Mouse (Mus musculus) urinary bladder, postnatal 14 days (tissue): ENCODE measurements around the gene Prr14.
"Not testable (repeated sequence)": the region's sequence is repeated elsewhere in the genome, so short reads cannot be mapped to it uniquely, and the experiment has no call there.

Source experiments
- DNase-seq: peaks from one replicate; pipeline ENCODE4 v3.0.0; 2021; ENCODE audit warnings: low spot score

Prr14 gene

DNA sequence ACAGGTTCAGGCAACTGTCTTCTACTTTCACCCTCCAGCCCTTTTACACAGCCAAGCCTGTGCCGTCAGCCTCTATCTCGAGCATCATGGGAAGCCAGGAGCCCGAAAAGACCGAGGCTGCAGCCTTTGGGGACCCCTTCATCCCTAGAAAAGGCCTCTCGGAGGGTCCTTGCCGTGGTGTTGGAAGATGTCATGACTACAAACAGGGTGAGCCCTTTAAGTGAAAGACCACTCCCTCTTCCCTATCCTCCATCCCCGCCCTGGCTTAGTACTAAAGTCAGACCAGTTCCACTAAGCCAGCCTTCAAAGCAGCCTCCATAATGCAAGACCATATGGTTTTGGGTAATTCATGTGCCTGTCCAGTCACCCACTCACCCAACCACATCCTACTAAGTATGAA lies 12.6 kb downstream of the Prr14 start:
- DNase-seq = no peak

DNA sequence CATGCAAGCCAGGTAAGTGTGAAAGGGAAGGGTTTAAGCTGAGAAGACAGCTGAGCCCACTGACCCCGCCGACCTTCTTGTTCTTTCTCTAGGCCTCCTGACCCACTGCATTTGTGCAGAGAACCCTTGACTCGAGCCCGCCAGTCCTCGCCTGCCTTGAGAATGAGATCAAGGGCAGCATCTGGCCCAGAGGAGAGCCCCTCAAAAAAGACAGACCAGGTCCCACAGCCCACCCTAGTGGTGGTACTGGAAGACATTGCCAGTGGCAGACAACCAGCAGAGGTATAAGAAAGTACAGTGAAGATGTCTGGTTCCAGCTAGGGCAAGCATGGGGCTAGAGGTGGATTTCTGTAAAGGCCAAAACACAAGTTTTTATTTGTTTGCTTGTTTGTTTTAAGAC lies 14.3 kb downstream of the Prr14 start:
- no peak for DNase-seq

DNA sequence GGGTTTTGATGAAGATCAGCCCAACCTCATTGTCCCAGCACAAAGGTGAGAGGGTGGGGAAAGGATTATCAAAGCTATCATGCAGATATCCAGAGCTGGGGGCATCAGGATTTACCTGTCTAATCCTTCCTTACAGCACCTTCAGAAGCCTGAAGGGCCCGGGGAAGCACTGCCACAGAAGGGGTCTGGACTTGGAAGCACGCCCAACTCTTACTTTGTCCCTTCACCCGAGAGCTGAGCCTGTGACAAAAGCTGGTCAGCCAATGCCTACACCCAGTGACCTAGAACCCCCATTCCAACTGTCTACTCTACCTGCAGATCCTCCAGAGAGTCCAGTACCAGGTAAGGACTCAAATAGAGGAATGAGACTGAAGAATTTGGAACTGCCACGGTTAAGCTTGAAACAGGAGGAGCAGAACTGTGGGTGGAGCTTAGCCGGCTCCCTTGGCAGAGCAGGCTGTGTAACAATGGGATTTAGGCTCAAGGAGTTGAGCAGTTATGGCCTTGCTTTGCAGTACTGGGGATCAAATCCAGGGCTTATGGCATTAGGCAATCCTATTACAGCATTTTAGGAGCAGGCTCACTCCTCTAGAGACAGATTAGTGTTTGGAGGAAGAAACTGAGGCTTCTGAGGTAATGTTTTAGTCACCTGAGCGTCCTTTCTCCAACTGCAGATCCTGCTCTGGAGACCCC lies 15.1 kb downstream of the Prr14 start:
- no peak for DNase-seq

DNA sequence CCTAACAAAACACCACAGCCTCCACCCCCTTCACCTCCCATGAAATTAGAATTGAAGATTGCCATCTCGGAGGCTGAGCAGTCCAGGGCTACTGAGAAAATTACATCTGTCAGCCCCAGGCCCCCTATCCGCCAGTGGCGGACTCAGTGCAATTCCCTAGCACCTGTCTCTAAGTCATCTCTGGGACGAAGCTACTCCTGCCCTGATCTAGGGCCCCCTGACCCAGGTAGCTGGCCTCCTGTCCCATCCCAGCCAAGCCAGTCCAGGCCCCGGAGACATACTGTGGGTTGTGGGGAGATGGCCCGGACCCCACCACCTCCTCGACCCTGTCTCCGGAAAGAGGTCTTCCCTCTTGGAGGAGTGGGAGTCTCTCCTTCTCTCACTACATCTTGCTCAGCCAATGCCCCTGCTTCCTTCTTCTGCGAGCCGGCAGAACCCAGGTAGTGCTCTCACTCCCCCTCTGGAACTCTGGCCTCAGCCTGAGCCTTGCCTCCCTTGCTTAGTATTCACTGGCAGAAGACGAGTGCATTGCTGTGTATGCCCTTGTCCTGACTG lies 15.9 kb downstream of the Prr14 start:
- no peak for DNase-seq

DNA sequence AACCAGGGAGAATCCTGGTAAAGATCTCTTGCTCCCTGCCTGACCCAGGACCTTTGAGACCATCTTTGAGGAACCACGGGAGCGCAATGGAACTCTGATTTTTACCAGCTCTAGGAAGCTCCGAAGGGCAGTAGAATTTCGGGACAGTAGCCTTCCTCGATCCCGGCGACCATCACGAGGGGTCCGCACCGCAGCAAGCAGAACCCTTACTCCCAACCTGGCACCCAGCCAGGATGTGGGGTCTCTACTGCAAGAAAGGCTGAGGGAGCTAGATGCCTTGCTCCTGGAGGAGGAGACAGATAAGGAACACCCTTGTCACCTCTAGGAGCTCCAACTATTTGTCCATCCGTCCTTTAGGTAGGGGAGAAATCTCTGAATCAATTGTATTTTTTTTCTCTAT lies 16.9 kb downstream of the Prr14 start:
- no peak for DNase-seq

DNA sequence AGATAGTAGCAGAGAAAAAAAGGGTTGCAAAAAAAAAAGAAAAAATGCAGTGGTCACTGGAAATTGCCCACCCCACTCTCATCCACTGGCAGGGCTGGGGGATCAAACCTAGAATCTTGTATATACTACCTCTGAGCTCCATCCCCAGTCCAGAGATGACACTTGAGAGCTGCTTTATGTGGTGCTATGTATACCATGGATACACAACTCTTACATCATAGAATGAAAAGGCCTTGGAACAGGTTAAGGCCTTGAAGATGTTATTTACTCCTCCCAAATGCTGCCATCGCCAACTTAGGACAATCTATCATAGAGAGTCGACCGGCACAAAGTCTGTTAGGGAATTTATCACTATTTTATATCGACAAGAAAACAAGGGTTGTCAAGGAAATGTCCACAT lies 17.4 kb downstream of the Prr14 start:
- DNase-seq = no peak

DNA sequence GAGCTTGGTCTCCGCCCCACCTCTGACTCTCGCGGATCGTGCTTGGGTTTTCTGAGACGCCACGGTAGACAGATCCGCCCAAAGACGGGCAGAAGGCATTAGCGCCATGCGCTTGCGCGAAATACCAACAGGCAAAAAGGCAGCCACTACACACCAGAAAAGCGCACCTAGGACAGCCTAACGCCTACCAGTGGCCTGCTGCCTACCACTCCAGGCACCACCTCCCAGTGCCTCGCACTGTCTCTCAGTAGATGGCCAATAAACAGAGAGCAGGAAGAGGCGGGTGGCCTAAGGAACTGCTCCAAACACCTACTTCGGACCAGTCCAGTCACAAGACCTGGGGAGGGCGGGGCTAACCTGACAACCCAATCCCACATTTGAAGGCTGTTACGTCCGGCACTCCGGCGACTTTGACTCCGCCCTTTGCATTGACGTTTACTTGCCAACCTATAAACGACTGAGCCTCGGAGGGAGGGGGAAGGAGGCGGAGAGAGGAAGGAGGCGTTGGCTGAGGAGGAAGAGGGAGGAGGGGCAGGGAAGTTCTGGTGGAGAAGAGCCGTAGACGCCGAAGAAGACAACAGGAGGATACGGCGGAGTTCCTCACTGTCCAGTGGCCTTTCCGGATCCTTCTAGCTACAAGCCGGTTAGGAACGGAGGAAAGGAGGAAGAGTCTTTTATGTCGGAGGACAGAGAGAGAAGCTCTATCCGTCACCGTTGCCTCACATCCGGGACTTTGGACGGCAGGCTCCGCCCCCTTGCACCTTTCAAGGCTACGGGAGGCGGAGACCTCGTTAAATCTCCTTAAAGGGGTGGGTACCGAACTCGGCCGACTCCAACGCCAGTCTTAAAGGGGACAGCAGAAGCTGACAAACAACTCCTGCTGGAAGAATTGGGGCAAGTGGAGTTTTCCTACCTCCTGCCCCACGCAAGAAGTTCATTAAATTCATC lies 18.6 kb downstream of the Prr14 start:
- DNase-seq = peak; percentile 99

DNA sequence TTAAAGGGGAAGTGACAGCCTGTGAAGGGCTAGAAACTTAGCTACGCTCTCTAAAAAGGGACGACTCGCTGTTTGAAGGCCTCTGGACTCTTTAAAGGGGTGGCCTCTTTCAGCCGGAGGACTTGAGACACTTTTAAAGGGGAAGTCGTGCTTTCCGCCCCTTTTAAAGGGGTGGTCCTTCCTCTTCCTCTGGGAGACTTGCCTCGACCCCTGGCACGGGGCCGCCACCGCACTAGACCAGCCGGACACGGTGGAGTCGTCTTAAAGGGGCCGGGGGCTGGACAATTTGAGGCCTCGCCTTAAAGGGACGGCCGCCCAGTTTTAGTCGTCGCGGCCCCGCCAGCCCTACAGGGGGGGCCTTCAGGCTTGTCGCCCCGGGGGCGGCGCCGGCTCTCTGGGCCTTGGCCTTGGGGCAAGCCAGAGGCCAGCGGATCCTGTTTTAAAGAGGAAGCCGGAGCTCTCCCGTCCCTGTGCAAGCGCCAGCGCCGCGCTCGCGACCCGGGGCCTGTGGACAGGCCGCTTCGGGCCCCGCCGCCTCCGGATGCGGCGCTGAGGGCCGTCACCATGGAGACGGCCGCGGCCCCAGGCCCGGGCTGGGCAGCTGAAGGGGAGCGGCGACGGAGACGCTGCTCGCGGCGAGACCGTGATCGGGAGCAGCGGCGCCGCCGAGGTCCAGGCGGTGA lies 19.4 kb downstream of the Prr14 start, which contains the start of gene Fbrs:
Gene Fbrs (plus strand): TSS at position 565 of the 683 bp plus-strand sequence.
- DNase-seq = peak; percentile 97

DNA sequence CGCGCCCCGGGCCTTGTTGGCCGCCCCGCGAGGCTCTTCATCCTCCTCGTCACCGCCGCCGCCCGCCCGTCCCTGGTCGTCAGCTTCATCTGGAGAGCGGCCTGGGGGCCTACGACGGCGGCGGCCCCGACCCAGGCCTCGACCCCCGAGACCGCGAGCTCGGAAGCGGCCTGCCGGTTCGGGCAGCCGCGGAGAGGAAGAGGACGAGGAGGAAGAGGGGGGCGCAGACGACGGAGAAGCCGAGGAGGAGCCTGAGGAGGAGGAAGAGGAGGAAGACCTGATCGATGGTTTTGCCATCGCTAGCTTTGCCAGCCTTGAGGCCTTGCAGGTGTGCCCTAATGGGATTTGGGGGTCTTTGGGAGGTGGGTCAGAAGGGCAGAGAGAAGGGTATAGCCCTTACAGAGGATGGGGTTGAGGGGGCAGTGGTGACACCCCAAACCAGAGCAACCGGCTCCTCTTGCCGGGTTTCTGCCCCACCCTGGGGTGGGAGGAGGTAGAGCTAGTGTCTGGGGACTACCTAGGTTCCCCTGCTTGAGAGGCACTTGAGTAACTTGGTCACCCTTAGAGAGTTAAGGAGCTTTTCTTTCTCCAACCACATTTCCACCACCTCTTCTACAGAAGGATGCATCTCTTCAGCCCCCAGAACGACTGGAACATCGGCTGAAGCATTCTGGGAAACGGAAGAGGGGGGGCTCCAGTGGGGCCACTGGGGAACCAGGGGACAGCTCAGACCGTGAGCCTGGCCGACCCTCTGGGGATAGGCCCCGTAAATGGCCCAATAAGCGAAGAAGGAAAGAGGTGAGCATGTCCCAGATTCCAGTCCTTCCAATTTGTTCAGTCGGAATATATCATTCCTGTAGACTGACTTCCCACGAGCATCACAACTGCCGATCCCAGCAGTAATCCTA lies 20.2 kb downstream of the Prr14 start:
- peak; percentile 52 for DNase-seq

DNA sequence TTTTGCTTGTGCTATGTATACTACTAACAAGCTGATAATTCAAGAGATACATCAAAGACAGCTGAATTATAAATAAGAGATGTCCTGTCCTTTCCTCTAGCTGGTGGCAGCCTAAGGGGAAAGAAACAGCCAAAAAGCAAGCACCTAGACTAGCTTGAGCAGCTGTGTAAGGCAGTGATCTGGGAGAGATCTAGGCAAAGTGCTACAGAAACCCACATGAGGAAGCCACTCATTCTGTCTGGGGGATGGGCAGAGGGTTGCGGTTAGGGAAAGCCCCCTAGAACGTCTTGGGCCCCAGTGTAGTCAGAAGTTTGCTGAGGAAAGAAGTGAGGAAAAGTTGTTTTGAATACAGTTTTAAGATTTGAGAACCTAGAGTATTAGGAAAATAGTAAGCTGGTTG lies 20.9 kb downstream of the Prr14 start:
- no peak for DNase-seq

DNA sequence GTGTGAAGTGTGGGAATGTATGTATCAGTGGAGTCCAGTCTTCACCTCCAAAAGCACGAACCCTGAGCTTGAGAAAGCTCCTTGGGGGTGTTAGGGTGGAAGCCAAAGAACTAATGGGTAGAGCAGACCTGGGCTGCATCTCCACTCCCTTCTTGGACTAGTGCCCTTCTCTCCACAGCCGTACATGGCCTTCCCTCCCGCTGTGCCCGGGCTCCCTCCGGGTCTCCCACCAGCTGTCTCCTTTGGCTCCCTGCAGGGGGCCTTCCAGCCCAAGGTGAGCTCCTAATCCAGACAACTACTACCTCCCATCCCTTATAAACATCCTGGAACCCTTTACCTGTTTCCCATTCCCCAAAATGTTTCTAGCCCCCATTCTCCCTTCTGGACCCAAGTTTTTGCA lies 26.0 kb downstream of the Prr14 start:
- no peak for DNase-seq

DNA sequence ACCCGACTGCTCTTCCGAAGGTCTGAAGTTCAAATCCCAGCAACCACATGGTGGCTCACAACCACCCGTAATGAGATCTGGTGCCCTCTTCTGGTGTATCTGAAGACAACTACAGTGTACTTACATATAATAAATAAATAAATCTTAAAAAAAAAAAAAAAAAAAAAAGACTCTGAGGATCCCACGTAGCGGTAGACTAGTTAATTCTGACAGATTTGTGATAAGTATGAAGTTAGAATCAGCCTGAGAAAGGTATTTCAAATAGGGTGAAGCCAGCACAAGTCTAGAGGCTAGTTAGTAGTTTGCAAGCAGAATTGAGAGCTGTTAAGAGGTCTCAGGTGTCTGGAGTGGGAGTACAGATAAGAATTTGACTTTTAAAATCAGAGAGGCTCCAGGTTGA lies 29.0 kb downstream of the Prr14 start:
- not testable (repeated sequence) for DNase-seq

DNA sequence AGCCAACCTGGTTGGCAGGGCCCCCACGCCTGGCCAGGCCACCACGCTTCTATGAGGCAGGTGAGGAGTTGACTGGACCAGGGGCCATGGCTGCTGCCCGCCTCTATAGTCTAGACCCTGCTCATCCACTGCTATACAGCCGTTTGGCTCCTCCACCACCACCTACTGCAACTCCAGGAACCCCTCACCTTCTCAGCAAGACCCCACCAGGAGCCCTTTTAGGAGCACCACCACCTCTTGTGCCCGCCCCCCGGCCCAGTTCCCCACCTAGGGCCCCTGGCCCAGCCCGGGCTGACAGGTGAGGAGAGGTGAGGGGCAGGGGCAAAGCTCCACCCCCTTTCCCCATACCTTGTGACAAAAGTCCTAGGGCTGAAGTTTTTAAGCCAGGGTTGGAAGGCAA lies 30.6 kb downstream of the Prr14 start:
- no peak for DNase-seq

DNA sequence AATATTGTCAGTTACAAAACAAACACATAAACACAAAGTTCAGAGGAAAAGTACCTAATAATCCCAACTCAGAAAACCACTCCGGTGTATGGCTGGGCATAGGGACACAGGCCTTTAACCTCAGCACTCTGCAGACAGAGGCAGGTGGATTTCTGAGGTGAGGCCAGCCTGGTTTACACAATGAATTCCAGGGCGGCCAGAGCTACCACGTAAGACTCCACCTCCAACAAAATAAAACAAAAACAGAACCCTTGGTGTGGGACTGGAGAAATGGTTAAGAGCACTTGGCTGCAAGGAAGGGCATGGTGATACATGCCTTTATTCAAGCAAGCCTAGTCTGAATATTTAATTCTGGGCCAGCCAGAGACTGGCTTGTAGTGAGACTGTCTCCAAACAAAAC lies 32.4 kb downstream of the Prr14 start:
- DNase-seq = no peak

DNA sequence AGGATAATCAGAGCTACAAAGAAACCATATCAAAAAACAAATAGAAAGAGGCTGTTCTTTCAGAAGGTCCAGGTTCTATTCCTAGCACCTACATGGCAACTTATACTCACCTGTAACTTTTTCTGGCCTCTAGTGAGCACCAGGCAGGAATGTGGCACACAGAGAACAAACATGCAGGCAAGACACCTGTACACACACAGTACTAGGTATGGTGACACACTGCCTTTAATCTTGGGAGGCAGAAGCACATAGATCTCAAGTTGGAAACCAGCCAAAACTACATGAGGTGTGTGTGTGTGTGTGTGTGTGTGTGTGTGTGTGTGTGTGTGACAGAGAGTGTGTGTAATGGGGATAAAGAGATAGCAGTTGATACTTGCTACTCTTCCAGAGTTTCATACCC lies 35.2 kb downstream of the Prr14 start:
- DNase-seq = no peak

DNA sequence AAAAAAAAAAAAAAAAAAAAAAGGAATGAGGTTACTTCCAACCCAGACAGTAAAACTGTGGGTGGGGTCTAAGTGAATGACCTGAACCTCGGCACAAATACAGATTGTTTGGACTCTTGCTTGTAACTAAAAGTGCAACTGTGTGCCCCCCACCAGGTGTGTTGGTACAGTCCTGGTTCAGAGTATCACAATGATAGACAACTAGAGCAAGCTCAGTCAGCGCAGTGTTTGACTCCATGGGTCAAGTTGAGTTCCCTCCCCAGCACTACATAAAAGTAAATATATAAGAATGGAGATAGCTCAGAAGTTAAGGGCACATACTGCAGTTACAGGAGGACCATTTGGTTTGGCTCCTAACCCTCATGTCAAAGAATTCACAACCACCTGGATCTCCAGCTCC lies 38.0 kb downstream of the Prr14 start:
- no peak for DNase-seq

DNA sequence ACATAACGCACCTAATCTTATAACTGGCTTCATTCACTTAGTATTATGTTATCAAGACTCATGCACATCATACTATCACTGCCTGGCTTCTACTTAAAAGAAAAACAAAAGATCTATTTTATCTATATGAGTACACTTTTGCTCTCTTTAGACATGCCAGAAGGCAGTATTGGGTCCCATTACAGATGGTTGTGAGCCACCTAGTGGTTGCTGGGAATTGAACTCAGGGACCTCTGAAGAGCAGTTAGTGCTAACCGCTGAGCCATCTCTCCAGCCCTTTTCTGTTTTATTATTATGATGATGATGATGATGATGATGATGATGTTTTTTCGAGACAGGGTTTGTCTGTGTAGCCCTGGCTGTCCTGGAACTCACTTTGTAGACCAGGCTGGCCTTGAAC lies 39.0 kb downstream of the Prr14 start:
- peak; percentile 48 for DNase-seq

DNA sequence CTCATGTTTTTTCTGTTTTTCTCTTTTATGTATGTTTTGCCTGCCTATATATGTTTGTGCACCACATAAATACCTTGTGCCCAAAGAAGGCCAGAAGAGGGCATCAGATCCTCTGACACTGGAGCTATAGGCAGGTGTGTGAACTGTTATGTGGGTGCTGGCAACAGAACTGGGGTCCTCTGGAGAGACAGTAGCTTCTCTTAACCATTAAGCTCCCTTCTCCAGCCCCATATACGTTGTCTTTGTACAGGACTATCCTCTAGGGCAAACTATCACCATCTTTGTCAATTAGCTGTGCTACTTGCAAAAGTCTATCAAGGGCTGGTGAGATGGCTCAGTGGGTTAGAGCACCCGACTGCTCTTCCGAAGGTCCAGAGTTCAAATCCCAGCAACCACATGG lies 48.9 kb downstream of the Prr14 start:
- DNase-seq = no peak

DNA sequence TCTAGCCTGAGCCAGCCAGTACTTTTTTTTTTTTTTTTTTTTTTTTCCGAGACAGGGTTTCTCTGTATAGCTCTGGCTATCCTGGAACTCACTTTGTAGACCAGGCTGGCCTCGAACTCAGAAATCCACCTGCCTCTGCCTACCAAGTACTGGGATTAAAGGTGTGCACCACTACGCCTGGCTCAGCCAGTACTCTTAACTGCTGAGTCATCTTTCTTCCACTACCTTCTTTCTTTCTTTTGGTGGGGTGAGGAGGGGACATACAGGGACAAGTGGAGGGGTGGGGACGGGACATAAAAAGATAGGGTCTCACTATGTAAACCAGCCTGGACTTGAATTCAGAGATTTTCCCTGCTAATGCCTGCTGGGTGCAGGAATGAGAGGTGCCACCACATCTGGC lies 50.4 kb downstream of the Prr14 start:
- not testable (repeated sequence) for DNase-seq

DNA sequence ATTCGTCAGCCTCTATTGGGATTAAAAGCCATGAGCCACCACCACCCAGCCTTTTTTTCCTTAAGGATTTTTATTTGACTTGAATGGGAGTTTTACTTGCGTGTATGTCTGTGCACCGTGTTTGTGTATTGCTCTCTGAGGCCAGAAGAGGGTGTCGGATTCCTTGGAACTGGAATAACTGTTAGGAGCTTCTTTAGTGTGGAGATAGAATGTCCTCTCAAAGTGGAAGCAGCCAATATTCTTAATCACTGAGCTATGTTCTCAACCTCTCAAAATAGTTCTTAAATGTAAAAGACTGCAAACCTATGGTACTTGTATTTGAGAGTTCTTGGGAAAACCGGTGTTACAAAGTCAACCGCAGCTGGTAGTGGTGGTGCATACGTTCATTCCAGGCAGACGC lies 51.8 kb downstream of the Prr14 start:
- DNase-seq = no peak

DNA sequence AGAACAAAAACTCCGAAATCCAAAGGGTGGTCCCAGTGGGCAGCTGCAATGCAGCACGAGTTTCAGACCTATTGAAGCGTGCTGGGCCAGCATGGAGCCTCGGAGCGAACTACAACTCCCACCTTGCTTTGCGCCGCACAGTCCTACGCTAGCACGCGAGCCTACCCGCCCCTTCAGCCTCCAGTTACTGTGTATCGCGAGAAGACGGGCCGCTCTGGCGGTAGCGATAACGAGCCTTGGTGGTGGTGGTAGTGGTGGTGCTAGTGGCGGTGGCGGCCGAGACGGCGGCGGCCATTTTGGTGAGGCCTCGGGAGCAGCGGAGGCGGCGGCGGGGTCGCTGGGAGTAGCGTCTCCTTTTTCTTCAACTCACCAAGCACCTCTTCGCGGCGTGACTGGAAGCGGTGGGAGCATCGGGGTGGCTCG lies 52.4 kb downstream of the Prr14 start, which contains the start of gene Srcap:
Gene Srcap (plus strand): TSS at position 176 of the 423 bp plus-strand sequence.
- peak; percentile 97 for DNase-seq
